Mouse (Mus musculus) fat pad, adult 2 months (tissue): Measurements from ENCODE around the gene Pdss2.
"Not testable (repeated sequence)": the region's sequence is repeated elsewhere in the genome, so short reads cannot be mapped to it uniquely, and the experiment has no call there.

Experiments used
- DNase-seq: peaks from one replicate; pipeline ENCODE4 v3.0.0-alpha.2; 2011; ENCODE audit warnings: low read depth, low spot score; ENCODE audit errors: extremely low read depth

Gene Pdss2

GRCm38 (mm10) chr10:43373035-43373434 lies 151.7 kb downstream of the Pdss2 start:
- no peak for DNase-seq

GRCm38 (mm10) chr10:43373666-43374065 lies 152.4 kb downstream of the Pdss2 start:
- no peak for DNase-seq

DNA sequence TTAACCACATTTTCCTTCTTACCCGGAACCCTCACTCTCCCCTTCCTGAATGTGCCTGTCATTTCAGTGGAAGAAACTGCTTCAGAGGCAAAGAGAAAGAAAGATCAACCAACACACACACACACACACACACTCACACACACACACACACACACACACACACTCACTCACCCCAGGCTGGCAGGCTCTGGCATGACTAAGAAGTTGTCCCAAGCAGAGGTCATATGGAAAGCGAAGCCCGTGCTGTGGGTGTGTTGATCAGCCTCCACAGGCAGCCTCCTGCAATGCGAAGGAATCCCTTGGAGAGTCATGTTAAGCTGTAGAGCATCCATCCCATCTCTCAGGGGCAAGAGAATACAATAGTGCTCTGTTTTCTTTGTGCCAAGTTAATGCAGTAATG lies 154.0 kb downstream of the Pdss2 start:
- peak; percentile 40 for DNase-seq

DNA sequence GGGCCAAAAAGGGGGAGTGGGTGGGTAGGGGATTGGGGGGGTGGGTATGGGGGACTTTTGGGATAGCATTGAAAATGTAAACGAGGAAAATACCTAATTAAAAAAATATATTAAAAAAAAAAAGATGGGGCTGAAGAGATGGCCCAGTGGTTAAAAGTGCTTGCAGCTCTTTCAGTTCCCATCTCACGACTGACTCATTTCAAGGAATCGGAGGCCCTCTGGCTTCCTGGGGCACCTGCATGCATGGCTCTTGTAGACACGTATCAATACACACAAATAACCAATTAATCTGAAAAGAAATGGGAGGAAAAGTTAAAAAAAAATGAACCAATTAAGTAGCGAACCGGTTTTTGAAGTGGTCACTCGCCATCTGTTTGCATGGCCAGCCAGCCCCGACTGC lies 155.5 kb downstream of the Pdss2 start:
- DNase-seq = no peak

DNA sequence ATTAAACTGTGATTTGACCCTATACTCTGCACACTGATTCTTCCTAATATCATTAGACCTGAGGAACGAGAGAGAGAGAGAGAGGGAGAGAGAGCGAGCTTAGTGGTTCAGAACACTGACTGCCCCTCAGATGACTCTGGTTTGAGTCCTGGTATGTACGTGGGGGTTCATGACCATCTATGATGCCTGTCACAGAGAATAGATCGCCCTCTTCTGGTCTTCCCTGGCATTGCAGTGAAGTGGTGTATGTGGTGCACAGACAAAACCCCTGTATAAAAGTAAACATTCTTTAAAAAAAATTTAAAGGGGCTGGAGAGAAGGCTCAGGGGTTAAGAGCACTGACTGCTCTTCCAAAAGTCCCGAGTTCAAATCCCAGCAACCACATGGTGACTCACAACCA lies 157.0 kb downstream of the Pdss2 start:
- no peak for DNase-seq

GRCm38 (mm10) chr10:43378732-43379644 lies 157.7 kb downstream of the Pdss2 start:
- DNase-seq = no peak

- DNase-seq = no peak
Measured at GRCm38 (mm10) chr10:43382660-43383059, 161.4 kb downstream of the Pdss2 start.

DNA sequence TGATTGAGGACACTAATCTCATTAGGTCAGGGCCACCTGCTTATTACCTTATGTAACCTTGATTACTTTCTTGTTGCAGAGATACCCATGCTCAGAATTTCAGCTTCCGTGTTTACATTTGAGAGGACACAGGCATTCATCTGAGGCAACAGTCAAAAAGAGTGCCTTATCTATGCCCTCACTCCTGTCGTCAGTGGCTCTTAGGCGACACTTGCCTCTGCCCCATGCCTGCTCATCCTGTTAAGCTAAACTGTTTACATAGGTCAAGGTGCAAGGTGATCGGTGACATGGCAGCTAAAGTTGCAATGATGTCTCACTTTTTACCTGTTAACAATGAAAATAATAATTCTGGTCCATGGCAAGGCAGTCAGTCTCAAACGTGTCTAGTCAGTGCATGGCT lies 163.3 kb downstream of the Pdss2 start:
- DNase-seq = no peak

DNA sequence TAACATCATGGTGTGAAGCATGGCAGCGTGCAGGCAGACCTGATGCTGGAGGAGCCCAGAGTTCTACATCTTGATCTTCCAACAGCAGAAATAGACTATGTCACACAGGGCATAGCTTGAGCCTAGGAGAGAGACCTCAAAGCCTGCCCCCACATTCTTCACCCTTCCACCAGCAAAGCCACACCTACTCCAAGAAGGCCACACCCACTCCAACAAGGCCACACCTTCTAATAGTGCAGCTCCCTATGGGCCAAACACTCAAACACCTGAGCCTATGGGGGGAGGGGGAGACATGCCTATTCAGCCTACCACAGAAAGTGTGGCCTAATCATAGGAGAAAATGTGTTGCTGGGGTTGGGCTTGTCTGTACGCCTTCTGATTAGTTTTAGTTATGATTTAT lies 171.6 kb downstream of the Pdss2 start:
- no peak for DNase-seq

- no peak for DNase-seq
Measured at GRCm38 (mm10) chr10:43393818-43394217, 172.5 kb downstream of the Pdss2 start.

- DNase-seq = no peak
Measured at GRCm38 (mm10) chr10:43395824-43396223, 174.5 kb downstream of the Pdss2 start.

DNA sequence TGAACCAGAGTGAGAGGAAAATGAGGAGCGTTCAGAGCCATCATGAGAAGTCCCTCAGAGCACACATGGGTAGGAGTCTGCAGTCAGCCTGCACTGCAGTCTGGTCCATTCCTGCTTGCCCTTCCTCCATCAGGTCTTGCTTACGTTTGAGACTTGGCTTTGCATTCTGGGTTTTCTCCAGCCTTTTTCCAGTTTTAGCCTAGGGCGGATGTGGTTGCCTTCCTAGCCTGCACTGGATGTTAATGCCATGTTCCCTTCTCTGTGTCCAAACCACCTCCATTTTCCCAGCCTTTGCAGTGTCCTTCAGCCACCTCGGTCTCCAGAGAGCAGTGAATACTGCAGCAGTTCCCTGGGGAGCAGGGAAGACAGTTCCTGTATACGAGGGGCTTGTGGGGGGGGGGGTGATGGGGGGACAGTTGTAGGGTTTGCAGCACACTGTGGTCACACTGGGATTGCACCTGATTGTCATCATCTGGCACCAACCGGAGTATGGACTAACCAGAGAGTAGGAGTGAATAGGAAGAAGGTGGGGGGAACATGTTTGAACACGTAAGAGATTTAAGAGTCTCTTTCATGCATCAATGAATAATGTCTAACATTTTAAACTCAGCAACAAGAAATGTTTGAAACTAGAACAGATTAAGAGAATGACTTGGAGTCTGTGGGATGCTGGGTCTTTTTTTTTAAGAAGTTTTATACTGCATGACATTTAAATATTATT lies 178.5 kb downstream of the Pdss2 start:
- DNase-seq = peak; percentile 66

- DNase-seq = no peak
Measured at GRCm38 (mm10) chr10:43406107-43406506, 184.8 kb downstream of the Pdss2 start.

- no peak for DNase-seq
Measured at GRCm38 (mm10) chr10:43406885-43407284, 185.6 kb downstream of the Pdss2 start.

GRCm38 (mm10) chr10:43409506-43410230 lies 188.4 kb downstream of the Pdss2 start:
- DNase-seq = no peak

GRCm38 (mm10) chr10:43411164-43411563 lies 189.9 kb downstream of the Pdss2 start:
- not testable (repeated sequence) for DNase-seq

- no peak for DNase-seq
Measured at GRCm38 (mm10) chr10:43417346-43417745, 196.1 kb downstream of the Pdss2 start.

DNA sequence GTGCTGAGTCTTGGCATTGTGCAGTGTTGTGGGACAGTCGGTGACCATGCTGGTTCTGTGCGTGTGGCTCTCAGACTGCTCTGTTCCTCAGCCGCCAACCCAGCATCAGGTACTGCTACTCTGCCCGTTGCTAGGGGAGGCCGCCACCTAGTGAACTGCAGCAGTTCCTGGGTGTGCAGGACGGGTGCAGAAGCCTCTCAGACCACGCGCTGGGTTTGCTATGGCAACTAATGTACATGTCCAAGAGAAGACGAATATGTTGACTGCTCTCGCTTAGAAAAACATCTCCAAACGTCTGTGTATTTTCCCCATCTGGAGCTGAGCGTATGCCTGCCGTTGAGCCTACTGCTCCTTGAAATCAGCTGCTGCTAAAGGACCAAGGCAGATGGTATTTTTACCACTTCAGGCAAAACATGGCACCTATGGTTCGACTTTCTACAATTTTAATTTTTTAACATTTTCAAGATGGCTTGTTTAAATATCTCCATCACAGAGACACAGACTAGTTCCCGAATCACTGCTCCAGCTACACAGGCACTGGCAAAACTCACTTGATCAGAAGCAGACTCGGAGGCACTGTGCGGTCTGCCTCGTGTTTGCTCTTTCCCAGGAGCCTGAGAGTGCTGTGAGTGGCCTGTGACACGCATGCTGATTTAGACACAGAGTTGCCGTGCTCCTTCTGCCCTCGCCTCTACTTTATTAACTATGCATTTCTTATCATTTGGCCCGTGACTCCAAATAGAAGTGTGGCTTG lies 199.6 kb downstream of the Pdss2 start:
- no peak for DNase-seq

DNA sequence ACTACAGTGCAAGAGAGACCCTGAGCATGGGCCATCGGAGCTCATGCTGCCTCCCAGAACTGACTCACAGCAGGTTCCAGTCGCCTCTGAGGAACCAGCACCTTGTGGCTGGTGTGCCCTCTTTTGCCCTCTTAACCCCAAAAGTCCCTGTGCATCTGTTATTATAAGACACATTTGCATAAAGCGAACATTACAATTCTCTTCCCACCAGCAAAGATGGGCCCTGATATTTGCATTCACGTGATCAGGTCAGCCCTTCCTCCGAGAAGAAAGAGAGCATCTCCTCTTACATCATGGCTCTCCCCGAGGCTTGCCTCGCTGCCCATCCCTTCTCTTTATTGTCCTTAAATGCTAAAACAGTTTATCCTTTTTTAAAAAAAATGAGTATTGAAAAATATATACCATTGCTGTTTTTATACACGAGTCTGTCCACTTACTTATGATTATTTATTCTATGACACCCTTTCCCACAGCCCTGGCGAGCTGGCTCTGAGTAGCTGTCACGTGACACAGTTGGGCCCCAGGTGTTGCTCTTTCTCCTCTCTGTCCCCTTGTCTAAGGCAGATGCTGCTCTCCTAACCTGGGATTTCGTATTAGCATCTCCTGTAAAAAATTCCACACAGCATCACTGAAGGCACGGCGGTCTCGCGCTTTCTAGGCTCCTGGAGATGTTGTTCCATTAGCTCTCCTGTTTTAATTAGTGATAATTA lies 200.9 kb downstream of the Pdss2 start:
- DNase-seq = no peak

DNA sequence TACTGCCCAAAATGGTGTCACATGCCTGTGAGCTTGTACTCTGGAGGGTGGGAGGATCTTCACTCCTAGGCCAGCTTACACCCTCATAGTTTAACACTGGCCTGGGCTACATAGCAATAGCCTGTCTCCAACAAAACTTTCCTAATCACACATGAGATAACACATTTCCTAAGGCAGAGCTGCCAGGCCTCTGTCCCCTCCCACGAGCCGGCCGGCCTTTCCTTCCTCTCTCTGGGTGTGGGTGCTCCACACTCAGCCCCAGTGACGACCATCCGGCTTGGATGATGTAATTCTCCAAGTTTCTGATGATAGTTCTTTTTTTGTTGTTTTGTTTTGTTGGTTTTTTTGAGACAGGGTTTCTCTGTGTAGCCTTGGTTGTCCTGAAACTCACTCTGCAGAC lies 203.3 kb downstream of the Pdss2 start:
- no peak for DNase-seq
